Mouse (Mus musculus): ENCODE results near the gene Pcyt1b. TPM values are rescaled to one million over a fixed set of nuclear protein-coding genes. Genes with fewer than 3 reads are reported as not detected.

The Pcyt1b gene
- polyA plus RNA-seq, 1 experiment from 2014 or later, result 0.30 TPM

- WGBS, result 63% methylated on average over 11 of the region's 11 CpGs
- no peak for TF ChIP-seq CTCF (IDR thresholded peaks at IDR 0.05; ENCODE audit: low read depth)
- no peaks in the 10 kb centered on the region for H3K4me1 ChIP-seq (replicated peaks; ENCODE audit: control insufficient read depth, insufficient read depth, low read length)
- no peak for ATAC-seq
- H3K4me2 ChIP-seq (replicated peaks; ENCODE audit: low read depth), result no peak overlapping the region
- H3K36me3 ChIP-seq (ENCODE audit: control insufficient read depth, insufficient read depth), result no peaks in the 10 kb centered on the region
- H3K9ac ChIP-seq (ENCODE audit: low read depth, low read length), result no peak overlapping the region
- no peaks in the 10 kb centered on the region for H3K27me3 ChIP-seq (replicated peaks; ENCODE audit: control insufficient read depth, insufficient read depth, low read length)
- no peaks in the 10 kb centered on the region for H3K9me3 ChIP-seq (ENCODE audit: control insufficient read depth)
- no peak overlapping the region for H3K27ac ChIP-seq (ENCODE audit: low read depth, low read length)
- H3K4me3 ChIP-seq (ENCODE audit: low read depth, low read length), result no peak overlapping the region
Observed at GRCm38 (mm10) chrX:93755210-93755842, 100.7 kb downstream of the Pcyt1b start.

DNA sequence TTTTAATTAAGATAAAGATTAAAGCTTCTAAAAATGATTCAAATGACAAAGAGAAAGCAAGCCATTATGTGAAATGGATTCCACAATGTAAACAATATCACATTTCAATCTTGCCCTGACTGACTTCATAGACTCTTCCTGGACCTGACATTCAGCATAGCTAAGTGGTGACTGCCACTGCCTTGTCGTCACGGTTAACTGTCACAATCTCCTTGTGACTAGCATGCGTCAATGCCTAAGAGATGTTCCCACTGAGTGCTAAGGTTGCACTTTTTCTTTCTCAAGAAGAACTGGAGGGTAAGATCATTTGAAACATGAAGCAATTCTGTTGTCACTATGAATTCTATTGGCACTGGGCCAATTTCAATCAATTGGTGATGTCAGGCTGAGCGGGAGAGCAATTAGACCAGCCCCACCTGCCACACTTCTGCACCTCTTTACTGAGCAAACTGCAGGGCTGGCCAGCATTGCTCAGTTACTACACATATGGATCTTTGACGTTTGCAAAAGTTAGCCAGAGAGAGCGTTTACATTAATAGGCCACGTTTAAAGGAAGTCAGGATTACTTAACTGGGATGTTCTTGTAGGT lies 102.3 kb downstream of the Pcyt1b start:
- TF ChIP-seq CTCF (IDR thresholded peaks at IDR 0.05; ENCODE audit: low read depth), result no peak
- ATAC-seq, result peak; percentile 84
- Histone ChIP-seq H3K36me3 (ENCODE audit: control insufficient read depth, insufficient read depth) (no peaks in the 10 kb centered on the region), H3K9me3 (ENCODE audit: control insufficient read depth) (no peaks in the 10 kb centered on the region), H3K27ac (ENCODE audit: low read depth, low read length) (no peak overlapping the region), H3K27me3 (replicated peaks; ENCODE audit: control insufficient read depth, insufficient read depth, low read length) (no peaks in the 10 kb centered on the region), H3K4me3 (ENCODE audit: low read depth, low read length) (no peak overlapping the region), H3K4me1 (replicated peaks; ENCODE audit: control insufficient read depth, insufficient read depth, low read length) (no peaks in the 10 kb centered on the region), H3K4me2 (replicated peaks; ENCODE audit: low read depth) (no peak overlapping the region), H3K9ac (ENCODE audit: low read depth, low read length) (no peak overlapping the region)
- 39% methylated on average over 7 of the region's 7 CpGs for WGBS

GRCm38 (mm10) chrX:93760770-93761169 lies 106.1 kb downstream of the Pcyt1b start:
- no peak overlapping the region for H3K9ac ChIP-seq (ENCODE audit: low read depth, low read length)
- no peaks in the 10 kb centered on the region for H3K27me3 ChIP-seq (replicated peaks; ENCODE audit: control insufficient read depth, insufficient read depth, low read length)
- H3K9me3 ChIP-seq (ENCODE audit: control insufficient read depth), result no peaks in the 10 kb centered on the region
- no peak overlapping the region for H3K4me3 ChIP-seq (ENCODE audit: low read depth, low read length)
- H3K4me1 ChIP-seq (replicated peaks; ENCODE audit: control insufficient read depth, insufficient read depth, low read length), result no peaks in the 10 kb centered on the region
- WGBS, result 66% methylated on average over 3 of the region's 3 CpGs
- no peaks in the 10 kb centered on the region for H3K36me3 ChIP-seq (ENCODE audit: control insufficient read depth, insufficient read depth)
- no peak overlapping the region for H3K27ac ChIP-seq (ENCODE audit: low read depth, low read length)
- ATAC-seq, result no peak
- TF ChIP-seq CTCF (IDR thresholded peaks at IDR 0.05; ENCODE audit: low read depth), result no peak
- H3K4me2 ChIP-seq (replicated peaks; ENCODE audit: low read depth), result no peak overlapping the region

GRCm38 (mm10) chrX:93789562-93789961 lies 134.9 kb downstream of the Pcyt1b start:
- Histone ChIP-seq H3K9ac (ENCODE audit: low read depth, low read length) (no peak overlapping the region), H3K9me3 (ENCODE audit: control insufficient read depth) (no peaks in the 10 kb centered on the region), H3K4me1 (replicated peaks; ENCODE audit: control insufficient read depth, insufficient read depth, low read length) (no peaks in the 10 kb centered on the region), H3K4me2 (replicated peaks; ENCODE audit: low read depth) (no peak overlapping the region), H3K27me3 (replicated peaks; ENCODE audit: control insufficient read depth, insufficient read depth, low read length) (no peaks in the 10 kb centered on the region), H3K27ac (ENCODE audit: low read depth, low read length) (no peak overlapping the region), H3K36me3 (ENCODE audit: control insufficient read depth, insufficient read depth) (no peaks in the 10 kb centered on the region), H3K4me3 (ENCODE audit: low read depth, low read length) (no peak overlapping the region)
- TF ChIP-seq CTCF (IDR thresholded peaks at IDR 0.05; ENCODE audit: low read depth), result no peak
- WGBS, result 81% methylated on average over 1 of the region's 1 CpGs
- no peak for ATAC-seq

- no peaks in the 10 kb centered on the region for H3K36me3 ChIP-seq (ENCODE audit: control insufficient read depth, insufficient read depth)
- TF ChIP-seq CTCF (IDR thresholded peaks at IDR 0.05; ENCODE audit: low read depth), result peak; percentile 69
- ATAC-seq, result no peak
Observed at GRCm38 (mm10) chrX:93793168-93793567, 138.5 kb downstream of the Pcyt1b start.

More at GRCm38 (mm10) chrX:93793168-93793567, 138.5 kb downstream of the Pcyt1b start:
- H3K9me3 ChIP-seq (ENCODE audit: control insufficient read depth), result no peaks in the 10 kb centered on the region
- H3K27me3 ChIP-seq (replicated peaks; ENCODE audit: control insufficient read depth, insufficient read depth, low read length), result no peaks in the 10 kb centered on the region
- H3K4me3 ChIP-seq (ENCODE audit: low read depth, low read length), result no peak overlapping the region
- no peak overlapping the region for H3K4me2 ChIP-seq (replicated peaks; ENCODE audit: low read depth)
- H3K9ac ChIP-seq (ENCODE audit: low read depth, low read length), result no peak overlapping the region
- no peaks in the 10 kb centered on the region for H3K4me1 ChIP-seq (replicated peaks; ENCODE audit: control insufficient read depth, insufficient read depth, low read length)
- H3K27ac ChIP-seq (ENCODE audit: low read depth, low read length), result no peak overlapping the region

Other genes with a start within 250 kb of the Pcyt1b start
- gene Pola1, start 22.7 kb upstream of the Pcyt1b start, polyA plus RNA-seq (2015; fragmentation: Nextera tagmentation; extraction: Ambion mirVana), result 3.0 and 3.5 TPM in 2 replicates
- 44.2 and 45.7 TPM in 2 replicates for gene Pdk3, start 177.3 kb downstream of the Pcyt1b start, polyA plus RNA-seq (2015; fragmentation: Nextera tagmentation; extraction: Ambion mirVana)